Mouse (Mus musculus): ENCODE measurements around the gene March9.

Gene March9

GRCm38 (mm10) chr10:127059968-127060916 lies at the start of gene March9:
Gene March9 (minus strand): TSS chr10:127060184.
- DNase-seq: peak; percentile 67

GRCm38 (mm10) chr10:127108262-127108583 lies 48.2 kb upstream of the March9 start:
- no peak for DNase-seq

GRCm38 (mm10) chr10:127107563-127108261 lies 47.7 kb upstream of the March9 start:
- no peak for DNase-seq

- DNase-seq: no peak
Observed at GRCm38 (mm10) chr10:127103631-127104030, 43.6 kb upstream of the March9 start.

GRCm38 (mm10) chr10:127101151-127101550 lies 41.2 kb upstream of the March9 start:
- DNase-seq: no peak

GRCm38 (mm10) chr10:127100414-127100813 lies 40.4 kb upstream of the March9 start:
- no peak for DNase-seq

- DNase-seq: no peak
Observed at GRCm38 (mm10) chr10:127099868-127100267, 39.9 kb upstream of the March9 start.

- no peak for DNase-seq
Observed at GRCm38 (mm10) chr10:127099191-127099590, 39.2 kb upstream of the March9 start.

GRCm38 (mm10) chr10:127098514-127098913 lies 38.5 kb upstream of the March9 start:
- no peak for DNase-seq

- DNase-seq: peak; percentile 37
Observed at GRCm38 (mm10) chr10:127094382-127094802, 34.4 kb upstream of the March9 start.

- no peak for DNase-seq
Observed at GRCm38 (mm10) chr10:127092742-127093141, 32.8 kb upstream of the March9 start.

- DNase-seq: peak; percentile 51
Observed at GRCm38 (mm10) chr10:127091507-127092396, 31.8 kb upstream of the March9 start.

GRCm38 (mm10) chr10:127090560-127091411 lies 30.8 kb upstream of the March9 start:
- peak; percentile 69 for DNase-seq

- no peak for DNase-seq
Observed at GRCm38 (mm10) chr10:127085633-127086032, 25.6 kb upstream of the March9 start.

GRCm38 (mm10) chr10:127085052-127085451 lies 25.1 kb upstream of the March9 start:
- no peak for DNase-seq

- no peak for DNase-seq
Observed at GRCm38 (mm10) chr10:127083915-127084306, 23.9 kb upstream of the March9 start.

GRCm38 (mm10) chr10:127083292-127083914 lies 23.4 kb upstream of the March9 start:
- DNase-seq: no peak

GRCm38 (mm10) chr10:127081996-127082620 lies 22.1 kb upstream of the March9 start:
- DNase-seq: no peak

- no peak for DNase-seq
Observed at GRCm38 (mm10) chr10:127080901-127081780, 21.2 kb upstream of the March9 start.

Data from lung, postnatal 14 days (tissue).